In the genomic region with DNA sequence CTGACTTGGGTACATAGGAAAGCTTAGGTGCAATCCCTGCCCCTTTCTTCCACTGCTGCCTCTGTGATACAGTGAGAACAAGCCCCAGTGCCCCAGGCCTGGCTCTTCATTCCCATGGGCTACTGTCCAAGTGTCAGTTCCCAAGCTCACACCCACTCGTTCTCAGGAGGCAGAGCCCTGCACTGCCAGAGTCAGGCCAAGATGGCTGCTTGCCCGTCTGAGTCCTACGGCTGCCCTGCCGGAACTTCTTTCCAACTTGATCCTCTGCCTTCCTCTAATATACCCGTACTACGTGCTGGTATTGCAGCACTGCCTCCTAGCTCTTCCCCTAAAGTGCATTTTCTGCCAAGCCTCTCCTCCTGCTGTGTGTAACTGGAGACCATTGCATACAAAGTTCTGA, we compare ENCODE assay signal across 9 mouse cellular contexts.
DNase-seq lines count a peak whose midpoint lies in the region; ATAC-seq and TF ChIP-seq lines count a peak whose summit lies in the region.
"Had no signal": no experiment of that assay in that cellular context is flagged by ENCODE, and none has a peak within 500 bp of the region (broad histone marks: within the 10 kb centered on the region; RNA-seq: fewer than 3 reads in every experiment).

No protein-coding gene starts in this region.

- H3K9ac ChIP-seq in lung, embryonic 14.5 days: no peak overlapping the region

- no peaks in the 10 kb centered on the region for H3K4me1 ChIP-seq in kidney, adult 2 months (ENCODE audit: control insufficient read depth, insufficient read depth, low read length)
- no peaks in the 10 kb centered on the region; the same call in 1 of the 2 replicates for H3K4me1 ChIP-seq in lung, embryonic 14.5 days (ENCODE audit: insufficient read depth)

- 0 out of 2 replicates have a peak, but pooled peaks have one; percentile 11 for ATAC-seq in lung, embryonic 14.5 days (ENCODE audit: insufficient read depth)
- ATAC-seq in granulocyte monocyte progenitor cell, adult 5-6 weeks (replicated peaks; ENCODE audit: poor library complexity, severe bottlenecking): no peak
- no peak for ATAC-seq in activated CD4-positive, CD25-positive, alpha-beta regulatory T cell, adult 4 months

- peak; percentile 22 for DNase-seq in kidney, postnatal 10 days
- DNase-seq in kidney, adult 2 months: no peak
- peak; percentile 84 for DNase-seq in brain, adult 2 months (ENCODE audit: low read depth, low spot score)
- peak; percentile 92 for DNase-seq in gastrocnemius, adult 2 months
- DNase-seq in lung, embryonic 14.5 days: peak; percentile 54
- no peak for DNase-seq in kidney, postnatal 36 days
- DNase-seq: thymus, postnatal 14 days had no signal

- no peak for TF ChIP-seq POLR2A in kidney, adult 2 months (IDR thresholded peaks at IDR 0.05; ENCODE audit: low read depth, low read length)

- H3K9me3 ChIP-seq in lung, embryonic 14.5 days (ENCODE audit: low read depth, low read length): no peaks in the 10 kb centered on the region

- H3K4me2 ChIP-seq in lung, embryonic 14.5 days: no peak overlapping the region

- H3K27ac ChIP-seq in kidney, adult 2 months (ENCODE audit: insufficient read depth, low read depth, low read length): no peak overlapping the region
- H3K27ac ChIP-seq in gastrocnemius, adult 2 months: peak overlapping the region; percentile 74
- H3K27ac ChIP-seq in lung, embryonic 14.5 days (ENCODE audit: low read depth): no peak overlapping the region

- 59% methylated on average over 6 of the region's 6 CpGs for WGBS in kidney, adult 2 months
- WGBS in lung, embryonic 14.5 days: 60% methylated on average over 6 of the region's 6 CpGs

- H3K27me3 ChIP-seq in kidney, adult 2 months (replicated peaks; ENCODE audit: control insufficient read depth, insufficient read depth, low read length): no peaks in the 10 kb centered on the region
- H3K27me3 ChIP-seq in lung, embryonic 14.5 days (ENCODE audit: insufficient read depth, low read length): no peaks in the 10 kb centered on the region

- H3K4me3 ChIP-seq in kidney, adult 2 months (ENCODE audit: insufficient read depth, low read depth, low read length): no peak overlapping the region
- H3K4me3 ChIP-seq in gastrocnemius, adult 2 months: no peak overlapping the region
- H3K4me3 ChIP-seq in lung, embryonic 14.5 days (ENCODE audit: low read depth, low read length): no peak overlapping the region

- no peaks in the 10 kb centered on the region for H3K36me3 ChIP-seq in kidney, adult 2 months (ENCODE audit: control insufficient read depth, insufficient read depth, low read length)
- H3K36me3 ChIP-seq in lung, embryonic 14.5 days (ENCODE audit: insufficient read depth): no peaks in the 10 kb centered on the region

- intact Hi-C loops in gastrocnemius, adult 2 months (cut with DNase I): no loop called here

- TF ChIP-seq CTCF in kidney, adult 2 months (conservative IDR thresholded peaks at IDR 0.05; ENCODE audit: insufficient read depth, insufficient read length, low read depth, low read length): no peak
- no peak for TF ChIP-seq CTCF in gastrocnemius, adult 2 months (IDR thresholded peaks at IDR 0.05)
- no peak for TF ChIP-seq CTCF in lung, embryonic 14.5 days (IDR thresholded peaks at IDR 0.05; ENCODE audit: low read depth)

Comparison
In these comparisons a context has a peak if more than half of its experiments do, and no peak if none do; other contexts are left out.
1. DNase-seq: peak in kidney, postnatal 10 days (single experiment), brain, adult 2 months (single experiment), gastrocnemius, adult 2 months (single experiment) and lung, embryonic 14.5 days (single experiment); none in kidney, adult 2 months (single experiment) and kidney, postnatal 36 days (0 of 2).